Mouse (Mus musculus) limb, embryonic 11.5 days (tissue): Measurements from ENCODE around the gene Gpr107. TPM values are rescaled to one million over a fixed set of nuclear protein-coding genes. Genes with fewer than 3 reads are reported as not detected.
A peak's percentile ranks its signal among the peaks of the same experiment; 100 is the strongest.

Source experiments
- ATAC-seq: fragments of 200-750 bp; cut with Nextera tagmentation; 2 replicates; pipeline ENCODE4 v1.8.0; 2017; ENCODE audit warnings: low read depth; ENCODE audit not compliant: insufficient number of reproducible peaks, low FRiP score, low TSS enrichment
- DNase-seq: peaks from one replicate; pipeline ENCODE4 v3.0.0-alpha.2; 2015; ENCODE audit warnings: low spot score
- H3K27ac ChIP-seq: fragments of 300-500 bp; sonication (generic); replicated peaks from 2 replicates; pipeline ENCODE4 v1.5.1; 2014; ENCODE audit warnings: low read depth, mild to moderate bottlenecking, low read length
- H3K27me3 ChIP-seq: fragments of 300-500 bp; sonication (generic); 2 replicates; pipeline ENCODE4 v1.6.1; 2014; ENCODE audit warnings: mild to moderate bottlenecking, low read length, mixed read lengths; ENCODE audit not compliant: control insufficient read depth, insufficient read depth
- H3K36me3 ChIP-seq: fragments of 300-500 bp; sonication (generic); 2 replicates; pipeline ENCODE4 v1.6.1; 2014; ENCODE audit warnings: mild to moderate bottlenecking, low read length, moderate library complexity, mixed read lengths; ENCODE audit not compliant: control insufficient read depth, insufficient read depth
- H3K4me1 ChIP-seq: fragments of 300-500 bp; sonication (generic); 2 replicates; pipeline ENCODE4 v1.6.1; 2014; ENCODE audit warnings: low read length, mixed read lengths; ENCODE audit not compliant: control insufficient read depth, insufficient read depth
- H3K4me2 ChIP-seq: fragments of 300-500 bp; sonication (generic); 2 replicates; pipeline ENCODE4 v1.6.1; 2014; ENCODE audit warnings: low read depth, mild to moderate bottlenecking, moderate library complexity; ENCODE audit not compliant: severe bottlenecking
- H3K4me3 ChIP-seq: fragments of 300-500 bp; sonication (generic); 2 replicates; pipeline ENCODE4 v1.5.1; 2014; ENCODE audit warnings: low read depth, low read length
- H3K9ac ChIP-seq: fragments of 300-500 bp; sonication (generic); 2 replicates; pipeline ENCODE4 v1.6.1; 2014; ENCODE audit warnings: mild to moderate bottlenecking, low read length
- H3K9me3 ChIP-seq: fragments of 300-500 bp; sonication (generic); 2 replicates; pipeline ENCODE4 v1.6.1; 2016; ENCODE audit warnings: low read length; ENCODE audit not compliant: control insufficient read depth
- WGBS: fragments of 180-500 bp; shearing (Covaris S2); extraction: QIAGEN DNeasy Blood & Tissue Kit; methylation state at CpG from one replicate; pipeline ENCODE4 v1.1.7; 2014; 5-methylcytosine and 5-hydroxymethylcytosine counted together
- polyA plus RNA-seq: library from polyadenylated mRNA; unstranded; fragments of >200 nt; fragmentation: Nextera tagmentation; extraction: Ambion mirVana; gene quantifications from 2 replicates; pipeline ENCODE4 v1.2.1, GENCODE M21; 2014

Gene Gpr107
- polyA plus RNA-seq, 1 experiment from 2014 or later: 23.8 TPM

DNA sequence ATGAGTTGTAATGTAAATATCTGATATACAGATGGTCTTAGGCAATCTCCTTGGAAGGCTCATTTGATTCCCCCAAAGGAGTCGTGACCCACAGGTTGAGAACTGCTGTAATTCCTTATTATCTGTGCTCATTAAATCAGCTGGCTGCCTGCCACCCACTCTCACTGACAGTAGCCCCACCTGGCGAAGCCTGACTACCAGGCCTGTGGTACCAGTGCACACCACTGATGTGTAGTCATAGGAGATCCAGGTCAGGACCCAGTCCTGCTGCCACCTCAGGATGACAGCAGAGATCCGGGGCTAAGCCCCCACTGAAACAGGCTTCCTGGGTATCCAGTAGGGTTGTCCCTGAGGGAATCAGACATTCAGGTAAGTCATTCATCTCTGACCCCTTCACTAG, 66.5 kb downstream of the Gpr107 start:
- H3K27me3 ChIP-seq: no peaks in the 10 kb centered on the region
- no peak overlapping the region for H3K27ac ChIP-seq
- no peak overlapping the region for H3K9ac ChIP-seq
- peaks cover 2% of the 10 kb centered on the region; the same call in 1 of the 2 replicates for H3K36me3 ChIP-seq
- no peaks in the 10 kb centered on the region for H3K4me1 ChIP-seq
- 87% methylated on average over 3 of the region's 3 CpGs for WGBS
- H3K4me3 ChIP-seq: no peak overlapping the region
- H3K9me3 ChIP-seq: no peaks in the 10 kb centered on the region
- ATAC-seq (no peak), DNase-seq (no peak)
- H3K4me2 ChIP-seq: no peak overlapping the region

GRCm38 (mm10) chr2:31219470-31219869, 67.4 kb downstream of the Gpr107 start:
- no peak for DNase-seq
- 89% methylated on average over 6 of the region's 6 CpGs for WGBS
- no peak for ATAC-seq
- no peaks in the 10 kb centered on the region for H3K27me3 ChIP-seq
- no peaks in the 10 kb centered on the region for H3K9me3 ChIP-seq
- H3K4me3 ChIP-seq: no peak overlapping the region
- no peak overlapping the region for H3K4me2 ChIP-seq
- no peaks in the 10 kb centered on the region for H3K4me1 ChIP-seq
- no peak overlapping the region for H3K9ac ChIP-seq
- peaks cover 2% of the 10 kb centered on the region; the same call in 1 of the 2 replicates for H3K36me3 ChIP-seq
- no peak overlapping the region for H3K27ac ChIP-seq

DNA sequence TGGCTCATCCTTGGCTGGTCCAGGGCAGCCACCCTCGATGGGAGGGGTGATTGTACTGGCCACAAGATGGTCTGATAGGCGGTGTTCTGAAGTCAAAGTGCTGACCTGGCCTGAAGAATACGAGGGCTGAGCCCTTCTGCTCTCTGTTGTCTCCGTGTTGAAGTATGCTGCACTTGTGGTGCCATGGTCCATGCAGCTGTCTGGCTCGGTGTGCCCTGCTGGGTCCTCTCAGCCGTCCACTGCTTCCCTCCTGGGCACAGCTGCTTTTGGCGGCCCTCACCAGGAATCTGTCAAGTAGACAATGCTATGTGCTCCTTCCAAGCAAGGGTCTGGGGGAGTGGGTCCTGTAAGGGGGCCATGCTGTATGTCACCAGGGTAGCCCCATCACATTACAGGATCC, 68.7 kb downstream of the Gpr107 start:
- no peaks in the 10 kb centered on the region for H3K27me3 ChIP-seq
- ATAC-seq: no peak
- H3K4me3 ChIP-seq: no peak overlapping the region
- WGBS: 72% methylated on average over 7 of the region's 7 CpGs
- no peaks in the 10 kb centered on the region for H3K4me1 ChIP-seq
- no peak overlapping the region for H3K4me2 ChIP-seq
- no peak overlapping the region for H3K9ac ChIP-seq
- H3K9me3 ChIP-seq: no peaks in the 10 kb centered on the region
- no peaks in the 10 kb centered on the region; the same call in 1 of the 2 replicates for H3K36me3 ChIP-seq
- no peak overlapping the region for H3K27ac ChIP-seq
- no peak for DNase-seq

GRCm38 (mm10) chr2:31221582-31221981, 69.5 kb downstream of the Gpr107 start:
- Histone ChIP-seq H3K9ac (no peak overlapping the region), H3K4me3 (no peak overlapping the region), H3K36me3 (no peaks in the 10 kb centered on the region), H3K4me1 (no peaks in the 10 kb centered on the region), H3K27ac (no peak overlapping the region), H3K4me2 (no peak overlapping the region), H3K27me3 (no peaks in the 10 kb centered on the region), H3K9me3 (no peaks in the 10 kb centered on the region)
- DNase-seq (no peak), ATAC-seq (no peak)
- WGBS: 79% methylated on average over 5 of the region's 5 CpGs

DNA sequence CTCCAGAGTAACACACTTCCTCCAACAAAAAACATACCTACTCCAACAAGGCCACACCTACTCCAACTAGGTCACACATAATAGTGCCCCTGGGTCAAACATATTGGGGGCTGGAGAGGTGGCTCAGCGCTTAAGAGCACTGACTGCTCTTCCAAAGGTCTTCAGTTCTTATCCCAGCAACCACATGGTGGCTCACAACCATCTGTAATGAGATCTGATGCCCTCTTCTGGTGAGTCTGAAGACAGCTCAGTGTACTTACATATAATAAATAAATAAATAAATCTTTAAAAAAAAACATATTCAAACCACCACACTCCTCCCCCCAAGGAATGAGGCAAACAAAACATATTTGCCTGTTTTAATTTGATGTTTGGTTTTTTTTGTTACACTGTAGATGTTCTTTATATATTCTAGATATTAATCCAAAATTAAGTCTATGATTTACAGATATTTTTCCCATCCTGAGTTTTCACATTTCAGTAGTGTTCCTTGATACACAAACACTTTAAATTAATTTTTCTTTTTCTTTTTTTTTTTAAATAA, 76.7 kb downstream of the Gpr107 start:
- no peak overlapping the region for H3K9ac ChIP-seq
- DNase-seq: no peak
- no peaks in the 10 kb centered on the region for H3K9me3 ChIP-seq
- H3K27me3 ChIP-seq: no peaks in the 10 kb centered on the region
- 42% methylated on average over 1 of the region's 1 CpGs for WGBS
- no peak for ATAC-seq
- no peak overlapping the region for H3K4me3 ChIP-seq
- no peak overlapping the region for H3K27ac ChIP-seq
- no peaks in the 10 kb centered on the region for H3K36me3 ChIP-seq
- no peaks in the 10 kb centered on the region for H3K4me1 ChIP-seq
- no peak overlapping the region for H3K4me2 ChIP-seq

DNA sequence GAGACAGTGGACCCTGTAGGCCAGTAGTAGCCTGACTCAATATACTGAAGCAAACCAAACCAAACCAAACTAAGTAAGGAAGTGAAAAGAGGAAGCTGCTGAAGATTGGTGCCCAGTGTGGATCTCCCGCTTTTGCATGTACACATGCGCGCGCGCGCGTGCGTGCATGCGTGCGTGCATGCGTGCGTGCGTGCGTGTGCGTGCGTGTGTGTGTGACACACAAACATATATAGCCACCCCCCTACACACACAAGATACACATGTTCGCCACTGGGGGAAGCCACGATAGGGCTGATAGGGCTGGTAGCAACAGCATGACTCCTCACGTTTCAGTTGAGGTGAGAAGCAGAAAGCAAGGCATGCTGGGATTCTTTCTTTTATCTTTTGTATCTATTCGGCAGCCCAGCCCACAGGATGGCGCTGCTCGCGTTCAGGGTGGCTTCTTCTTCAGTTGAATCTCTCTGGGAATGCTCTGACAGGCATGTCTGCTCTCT, 87.1 kb downstream of the Gpr107 start:
- no peak overlapping the region for H3K9ac ChIP-seq
- no peak overlapping the region for H3K27ac ChIP-seq
- H3K4me1 ChIP-seq: no peaks in the 10 kb centered on the region
- ATAC-seq (no peak), DNase-seq (peak; percentile 45)
- no peak overlapping the region for H3K4me3 ChIP-seq
- H3K4me2 ChIP-seq: peak overlapping the region; percentile 26; the same call in 1 of the 2 replicates
- no peaks in the 10 kb centered on the region for H3K9me3 ChIP-seq
- no peaks in the 10 kb centered on the region for H3K27me3 ChIP-seq
- H3K36me3 ChIP-seq: no peaks in the 10 kb centered on the region
- WGBS: 35% methylated on average over 23 of the region's 23 CpGs

DNA sequence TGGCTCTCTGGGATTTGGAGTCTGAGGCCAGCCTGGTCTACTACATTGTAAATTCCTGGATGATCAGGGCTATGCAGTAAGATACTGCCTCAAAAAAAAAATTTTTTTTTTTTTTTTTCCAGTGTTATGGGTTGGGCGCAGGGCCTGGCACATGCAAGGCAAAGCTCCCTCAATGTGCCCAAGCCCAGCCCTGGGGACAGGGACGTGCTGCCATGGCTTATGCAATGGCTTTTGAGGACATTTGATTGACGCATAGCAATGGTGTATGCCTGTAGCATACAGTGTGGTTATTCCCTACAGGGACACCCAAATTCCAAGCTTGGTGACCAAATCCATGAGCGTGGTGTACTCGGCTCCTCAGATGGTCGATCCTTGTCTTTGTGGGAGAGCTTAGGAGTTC, 87.7 kb downstream of the Gpr107 start:
- Histone ChIP-seq H3K27ac (no peak overlapping the region), H3K4me2 (no peak overlapping the region)

DNA sequence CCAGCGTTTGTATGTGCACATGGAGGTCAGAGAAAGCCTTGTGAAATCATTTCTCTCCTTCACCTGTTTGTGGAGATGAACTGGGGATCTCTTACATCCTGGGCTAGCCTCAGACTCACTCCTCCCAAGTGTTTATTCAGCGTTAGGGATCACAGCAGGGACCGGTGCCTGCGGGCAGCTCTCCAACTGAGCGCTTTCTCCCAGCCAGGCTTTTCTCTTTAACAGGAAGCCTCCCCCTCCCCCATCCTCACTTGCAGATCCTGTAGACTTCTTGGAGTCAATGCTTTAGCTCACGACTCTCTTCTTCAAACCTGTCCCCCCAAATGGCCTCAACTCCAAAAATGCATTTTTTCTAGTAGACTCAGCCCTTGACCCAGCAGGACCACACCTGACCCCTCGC, 89.5 kb downstream of the Gpr107 start:
- H3K27ac ChIP-seq: no peak overlapping the region
- H3K4me2 ChIP-seq: no peak overlapping the region
- H3K27me3 ChIP-seq: no peaks in the 10 kb centered on the region
- DNase-seq: peak; percentile 31
- H3K9ac ChIP-seq: no peak overlapping the region
- WGBS: 9% methylated on average over 7 of the region's 7 CpGs
- H3K36me3 ChIP-seq: no peaks in the 10 kb centered on the region
- H3K4me3 ChIP-seq: no peak overlapping the region
- no peak for ATAC-seq
- H3K9me3 ChIP-seq: no peaks in the 10 kb centered on the region
- H3K4me1 ChIP-seq: peaks cover 9% of the 10 kb centered on the region

More for the DNA sequence above, 87.7 kb downstream of the Gpr107 start:
- no peak for ATAC-seq
- DNase-seq: no peak
- no peaks in the 10 kb centered on the region for H3K27me3 ChIP-seq
- H3K4me3 ChIP-seq: no peak overlapping the region
- 81% methylated on average over 6 of the region's 6 CpGs for WGBS
- H3K9ac ChIP-seq: no peak overlapping the region
- H3K36me3 ChIP-seq: no peaks in the 10 kb centered on the region
- peaks cover 5% of the 10 kb centered on the region; the same call in 1 of the 2 replicates for H3K4me1 ChIP-seq
- H3K9me3 ChIP-seq: no peaks in the 10 kb centered on the region

DNA sequence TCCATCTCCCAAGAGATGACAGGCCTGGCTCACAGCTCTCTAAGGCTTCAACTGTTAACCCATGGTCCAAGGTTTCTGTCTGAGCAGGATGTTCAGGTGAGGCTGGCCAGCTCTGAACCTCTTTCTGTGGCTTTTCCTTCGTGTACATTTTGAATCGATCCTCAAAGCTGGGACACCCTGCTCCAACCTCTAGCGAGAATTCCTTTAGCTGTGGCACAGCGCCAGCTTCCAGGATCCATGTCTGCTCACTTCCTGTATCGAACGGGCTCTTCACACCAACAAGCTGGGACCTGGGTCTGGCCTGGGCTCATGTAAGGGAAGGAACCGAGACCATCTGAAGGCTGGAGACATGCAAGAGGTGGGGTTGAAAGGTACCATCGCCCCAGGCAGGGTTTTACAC, 92.1 kb downstream of the Gpr107 start:
- Histone ChIP-seq H3K4me1 (peaks cover 20% of the 10 kb centered on the region), H3K9me3 (no peaks in the 10 kb centered on the region), H3K27me3 (no peaks in the 10 kb centered on the region), H3K36me3 (no peaks in the 10 kb centered on the region), H3K4me2 (no peak overlapping the region), H3K4me3 (no peak overlapping the region), H3K9ac (no peak overlapping the region), H3K27ac (no peak overlapping the region)
- ATAC-seq (no peak), DNase-seq (no peak)
- 77% methylated on average over 8 of the region's 8 CpGs for WGBS
